Mouse (Mus musculus): Measurements from ENCODE around the gene Ccdc191. TPM values are rescaled to one million over a fixed set of nuclear protein-coding genes. Genes with fewer than 3 reads are reported as not detected.

Ccdc191 gene
- polyA plus RNA-seq, 1 experiment from 2014 or later = 14.4 TPM

DNA sequence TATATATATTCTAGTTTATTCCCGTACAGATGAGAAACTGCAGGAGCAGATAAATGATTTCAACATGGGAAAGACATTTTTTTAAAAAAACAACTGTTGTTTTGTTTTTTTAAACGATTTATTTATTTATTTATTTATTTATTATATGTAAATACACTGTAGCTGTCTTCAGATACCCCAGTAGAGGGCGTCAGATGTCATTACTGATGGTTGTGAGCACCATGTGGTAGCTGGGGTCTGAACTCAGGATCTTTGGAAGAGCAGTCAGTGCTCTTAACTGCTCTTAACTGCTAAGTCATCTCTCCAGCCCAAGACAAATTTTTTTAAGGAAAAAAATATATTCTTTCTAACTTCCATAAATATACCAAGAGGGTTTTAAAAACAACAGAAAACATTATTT is 8.0 kb upstream of the Ccdc191 start:
- Histone ChIP-seq H3K9me3 (ENCODE audit: control insufficient read depth, low read length) (no peaks in the 10 kb centered on the region), H3K27ac (replicated peaks; ENCODE audit: low read depth, low read length) (no peak overlapping the region), H3K4me2 (ENCODE audit: low read depth, severe bottlenecking) (no peak overlapping the region), H3K27me3 (ENCODE audit: control insufficient read depth, insufficient read depth, low read length) (no peaks in the 10 kb centered on the region), H3K9ac (ENCODE audit: low read length) (no peak overlapping the region), H3K36me3 (ENCODE audit: control insufficient read depth, insufficient read depth, low read length) (peaks cover 8% of the 10 kb centered on the region; the same call in 1 of the 2 replicates), H3K4me3 (ENCODE audit: low read depth, low read length) (no peak overlapping the region), H3K4me1 (ENCODE audit: control insufficient read depth, insufficient read depth, low read length) (no peaks in the 10 kb centered on the region)
- DNase-seq (ENCODE audit: low spot score) (no peak), ATAC-seq (ENCODE audit: insufficient number of reproducible peaks, low FRiP score, low TSS enrichment, low read depth) (no peak)
- 60% methylated on average over 3 of the region's 3 CpGs for WGBS

DNA sequence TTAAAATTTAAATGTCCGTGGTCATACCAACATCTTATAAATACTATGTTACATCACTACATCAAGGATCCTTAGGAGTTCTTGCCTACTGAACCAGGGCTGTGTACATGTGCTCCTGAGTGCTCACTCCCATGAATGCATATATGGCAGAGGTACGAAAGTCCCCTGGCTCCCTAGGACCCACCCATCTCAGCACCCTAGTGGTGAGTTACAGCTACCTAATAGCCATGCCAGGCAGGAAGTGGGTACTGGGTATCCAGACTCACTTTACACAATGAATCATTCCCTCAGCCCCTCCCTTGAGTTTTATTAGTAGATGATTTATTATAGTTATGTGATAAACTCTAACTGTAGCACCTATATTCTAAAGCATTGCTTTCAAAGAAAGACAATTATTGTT is 7.3 kb upstream of the Ccdc191 start:
- H3K4me2 ChIP-seq (ENCODE audit: low read depth, severe bottlenecking) = no peak overlapping the region
- ATAC-seq (ENCODE audit: insufficient number of reproducible peaks, low FRiP score, low TSS enrichment, low read depth) = no peak

DNA sequence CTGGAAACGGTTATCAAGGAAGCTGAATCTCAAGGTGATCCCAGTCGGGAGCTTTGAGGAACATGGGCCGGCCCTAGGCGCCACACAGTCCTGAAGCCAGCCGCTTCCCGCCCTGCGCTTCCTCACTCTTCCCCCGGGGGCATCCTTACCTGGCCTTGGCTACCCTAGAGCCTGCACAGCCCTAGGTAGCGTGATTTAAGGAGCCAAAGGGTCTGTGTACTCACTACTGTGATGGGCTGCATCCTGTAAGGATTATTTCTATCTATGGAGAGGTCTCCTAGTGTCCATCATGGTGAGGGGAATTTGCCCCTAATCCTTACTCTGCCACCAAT is 371 bp downstream of the Ccdc191 start:
- H3K27me3 ChIP-seq (ENCODE audit: control insufficient read depth, insufficient read depth, low read length) = no peaks in the 10 kb centered on the region
- no peak for DNase-seq (ENCODE audit: low spot score)
- peak; percentile 97 for ATAC-seq (ENCODE audit: insufficient number of reproducible peaks, low FRiP score, low TSS enrichment, low read depth)
- WGBS = 0% methylated on average over 9 of the region's 9 CpGs
- peak overlapping the region; percentile 86 for H3K9ac ChIP-seq (ENCODE audit: low read length)
- peak overlapping the region; percentile 59 for H3K4me2 ChIP-seq (ENCODE audit: low read depth, severe bottlenecking)
- no peaks in the 10 kb centered on the region for H3K36me3 ChIP-seq (ENCODE audit: control insufficient read depth, insufficient read depth, low read length)
- peak overlapping the region; percentile 68 for H3K4me3 ChIP-seq (ENCODE audit: low read depth, low read length)
- H3K4me1 ChIP-seq (ENCODE audit: control insufficient read depth, insufficient read depth, low read length) = no peaks in the 10 kb centered on the region
- H3K27ac ChIP-seq (replicated peaks; ENCODE audit: low read depth, low read length) = peak overlapping the region; percentile 42; the same call in 1 of the 2 replicates
- no peaks in the 10 kb centered on the region for H3K9me3 ChIP-seq (ENCODE audit: control insufficient read depth, low read length)

More for the DNA sequence above, 7.3 kb upstream of the Ccdc191 start:
- no peaks in the 10 kb centered on the region for H3K27me3 ChIP-seq (ENCODE audit: control insufficient read depth, insufficient read depth, low read length)
- no peaks in the 10 kb centered on the region for H3K9me3 ChIP-seq (ENCODE audit: control insufficient read depth, low read length)
- H3K27ac ChIP-seq (replicated peaks; ENCODE audit: low read depth, low read length) = no peak overlapping the region
- H3K9ac ChIP-seq (ENCODE audit: low read length) = no peak overlapping the region
- no peaks in the 10 kb centered on the region for H3K4me1 ChIP-seq (ENCODE audit: control insufficient read depth, insufficient read depth, low read length)
- H3K36me3 ChIP-seq (ENCODE audit: control insufficient read depth, insufficient read depth, low read length) = peaks cover 8% of the 10 kb centered on the region; the same call in 1 of the 2 replicates
- H3K4me3 ChIP-seq (ENCODE audit: low read depth, low read length) = no peak overlapping the region
- DNase-seq (ENCODE audit: low spot score) = no peak
- 93% methylated on average over 2 of the region's 2 CpGs for WGBS

DNA sequence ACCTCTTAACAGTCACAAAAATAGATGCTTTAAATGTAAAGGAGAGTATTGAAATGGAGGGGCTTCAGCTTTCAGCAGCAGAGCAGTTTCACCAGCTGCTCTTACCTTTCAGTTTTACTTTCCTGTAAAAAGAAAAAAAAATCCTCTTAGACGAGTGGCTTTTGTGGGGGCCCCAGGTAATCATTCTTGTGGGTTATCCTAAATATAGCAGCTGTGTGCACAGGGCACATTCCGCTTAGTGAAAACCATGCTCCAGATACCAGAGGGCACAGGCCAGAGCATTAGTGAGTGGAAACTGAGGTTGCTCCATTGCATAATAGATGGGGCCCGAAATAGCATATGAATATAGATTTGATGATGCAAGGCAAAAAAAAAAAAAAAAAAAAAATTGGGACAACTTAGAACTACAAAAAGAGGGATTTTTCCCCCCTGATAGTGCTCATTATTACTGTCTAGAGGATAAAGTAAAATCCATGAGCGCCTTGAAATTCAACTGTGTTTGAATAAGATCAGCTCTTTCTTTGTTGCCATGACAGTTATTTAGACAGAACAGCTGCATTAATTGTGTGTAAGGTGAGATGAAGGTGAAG is 1.2 kb downstream of the Ccdc191 start:
- Histone ChIP-seq H3K9me3 (ENCODE audit: control insufficient read depth, low read length) (no peaks in the 10 kb centered on the region), H3K9ac (ENCODE audit: low read length) (no peak overlapping the region), H3K4me1 (ENCODE audit: control insufficient read depth, insufficient read depth, low read length) (no peaks in the 10 kb centered on the region), H3K4me2 (ENCODE audit: low read depth, severe bottlenecking) (no peak overlapping the region; the same call in 1 of the 2 replicates), H3K4me3 (ENCODE audit: low read depth, low read length) (peak overlapping the region; percentile 68; the same call in 1 of the 2 replicates), H3K27ac (replicated peaks; ENCODE audit: low read depth, low read length) (no peak overlapping the region), H3K27me3 (ENCODE audit: control insufficient read depth, insufficient read depth, low read length) (no peaks in the 10 kb centered on the region), H3K36me3 (ENCODE audit: control insufficient read depth, insufficient read depth, low read length) (no peaks in the 10 kb centered on the region)
- no peak for DNase-seq (ENCODE audit: low spot score)
- 80% methylated on average over 4 of the region's 4 CpGs for WGBS
- ATAC-seq (ENCODE audit: insufficient number of reproducible peaks, low FRiP score, low TSS enrichment, low read depth) = no peak

DNA sequence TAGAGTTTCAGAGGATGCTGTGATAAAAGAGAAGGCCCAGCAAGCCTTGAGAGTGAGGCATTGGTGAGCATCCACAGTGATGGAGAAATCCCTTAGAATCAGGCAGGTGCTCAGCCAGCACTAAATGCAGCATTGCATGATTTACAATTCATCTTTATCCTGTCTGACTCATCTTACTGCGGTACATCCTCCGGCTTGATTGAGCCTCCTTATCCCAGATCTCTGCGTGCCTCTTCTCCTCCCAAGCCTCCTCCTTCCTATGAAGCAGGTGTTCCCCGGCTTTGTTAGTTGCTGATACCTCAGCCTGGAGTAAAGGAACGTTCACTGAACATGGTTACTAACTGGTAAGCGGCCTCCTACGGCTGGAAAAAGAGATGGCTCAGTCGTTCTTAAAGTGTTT is 4.9 kb downstream of the Ccdc191 start:
- no peak for ATAC-seq (ENCODE audit: insufficient number of reproducible peaks, low FRiP score, low TSS enrichment, low read depth)
- Histone ChIP-seq H3K9me3 (ENCODE audit: control insufficient read depth, low read length) (no peaks in the 10 kb centered on the region), H3K9ac (ENCODE audit: low read length) (no peak overlapping the region), H3K4me2 (ENCODE audit: low read depth, severe bottlenecking) (no peak overlapping the region), H3K27ac (replicated peaks; ENCODE audit: low read depth, low read length) (no peak overlapping the region), H3K4me3 (ENCODE audit: low read depth, low read length) (no peak overlapping the region), H3K4me1 (ENCODE audit: control insufficient read depth, insufficient read depth, low read length) (no peaks in the 10 kb centered on the region), H3K36me3 (ENCODE audit: control insufficient read depth, insufficient read depth, low read length) (no peaks in the 10 kb centered on the region), H3K27me3 (ENCODE audit: control insufficient read depth, insufficient read depth, low read length) (no peaks in the 10 kb centered on the region)
- DNase-seq (ENCODE audit: low spot score) = no peak
- WGBS = 90% methylated on average over 8 of the region's 8 CpGs

DNA sequence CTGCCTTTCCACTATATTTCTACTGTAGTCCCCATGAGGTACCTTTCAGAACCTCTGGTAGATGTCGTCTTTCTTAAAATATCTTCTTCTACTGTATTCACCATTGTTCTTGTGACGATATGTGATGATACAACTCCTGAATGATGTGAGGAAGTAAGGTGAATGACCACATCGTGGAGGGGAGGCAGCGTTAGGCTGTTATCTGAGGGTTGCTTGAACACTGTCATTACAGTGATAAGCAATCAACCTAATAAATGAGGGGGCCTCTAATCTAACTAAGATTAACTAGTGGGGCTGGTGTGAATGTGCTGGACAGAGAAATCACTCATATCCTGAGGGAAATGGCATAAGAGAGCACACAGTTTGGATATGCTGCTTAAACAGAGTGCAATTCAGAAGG is 10.5 kb downstream of the Ccdc191 start:
- WGBS = 89% methylated on average over 4 of the region's 4 CpGs

DNA sequence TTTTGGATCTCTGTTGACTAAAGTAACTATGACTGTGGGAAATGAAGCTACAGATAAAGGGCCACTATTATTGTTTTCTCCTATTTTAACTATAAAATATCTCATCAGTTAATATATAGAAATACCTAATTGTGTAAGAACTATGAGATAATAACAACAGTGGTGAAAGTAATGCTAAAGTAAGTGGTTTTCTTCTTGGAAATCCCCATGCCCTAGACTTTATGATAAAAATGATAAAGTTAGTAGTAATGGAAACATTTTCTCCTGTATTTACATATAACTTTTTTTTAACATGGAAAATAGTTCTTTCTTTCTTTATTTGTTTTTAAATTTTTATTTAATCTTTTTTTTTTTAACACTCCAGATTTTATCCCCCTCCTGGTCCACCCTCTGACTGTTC is 11.0 kb downstream of the Ccdc191 start:
- Histone ChIP-seq H3K27ac (replicated peaks; ENCODE audit: low read depth, low read length) (no peak overlapping the region), H3K27me3 (ENCODE audit: control insufficient read depth, insufficient read depth, low read length) (no peaks in the 10 kb centered on the region), H3K4me2 (ENCODE audit: low read depth, severe bottlenecking) (no peak overlapping the region), H3K9me3 (ENCODE audit: control insufficient read depth, low read length) (no peaks in the 10 kb centered on the region), H3K9ac (ENCODE audit: low read length) (no peak overlapping the region), H3K4me1 (ENCODE audit: control insufficient read depth, insufficient read depth, low read length) (no peaks in the 10 kb centered on the region), H3K4me3 (ENCODE audit: low read depth, low read length) (no peak overlapping the region), H3K36me3 (ENCODE audit: control insufficient read depth, insufficient read depth, low read length) (no peaks in the 10 kb centered on the region)
- ATAC-seq (ENCODE audit: insufficient number of reproducible peaks, low FRiP score, low TSS enrichment, low read depth) (no peak), DNase-seq (ENCODE audit: low spot score) (no peak)

More for the DNA sequence above, 10.5 kb downstream of the Ccdc191 start:
- DNase-seq (ENCODE audit: low spot score) (no peak), ATAC-seq (ENCODE audit: insufficient number of reproducible peaks, low FRiP score, low TSS enrichment, low read depth) (no peak)
- no peak overlapping the region for H3K4me2 ChIP-seq (ENCODE audit: low read depth, severe bottlenecking)
- H3K36me3 ChIP-seq (ENCODE audit: control insufficient read depth, insufficient read depth, low read length) = no peaks in the 10 kb centered on the region
- no peaks in the 10 kb centered on the region for H3K9me3 ChIP-seq (ENCODE audit: control insufficient read depth, low read length)
- no peak overlapping the region for H3K9ac ChIP-seq (ENCODE audit: low read length)
- no peaks in the 10 kb centered on the region for H3K4me1 ChIP-seq (ENCODE audit: control insufficient read depth, insufficient read depth, low read length)
- H3K27me3 ChIP-seq (ENCODE audit: control insufficient read depth, insufficient read depth, low read length) = no peaks in the 10 kb centered on the region
- no peak overlapping the region for H3K4me3 ChIP-seq (ENCODE audit: low read depth, low read length)
- no peak overlapping the region for H3K27ac ChIP-seq (replicated peaks; ENCODE audit: low read depth, low read length)

DNA sequence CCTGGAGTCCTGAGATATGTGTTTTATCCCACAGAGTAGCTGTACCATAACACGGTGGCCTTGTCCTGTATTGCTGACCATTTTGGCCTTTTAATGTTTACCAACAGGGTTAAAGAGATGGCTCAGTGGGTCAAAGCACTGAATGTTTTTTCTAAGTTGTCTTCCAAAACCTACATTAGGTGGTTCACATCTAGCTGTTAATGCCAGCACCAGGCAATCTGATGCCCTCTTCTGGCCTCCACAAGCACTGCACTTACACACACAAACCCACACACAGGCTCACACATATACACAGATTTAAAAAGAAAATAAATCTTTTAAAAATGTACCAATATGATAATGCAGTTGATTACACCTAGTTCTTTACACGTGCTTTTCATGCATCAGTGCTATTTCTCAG is 19.3 kb downstream of the Ccdc191 start:
- Histone ChIP-seq H3K27ac (replicated peaks; ENCODE audit: low read depth, low read length) (no peak overlapping the region), H3K36me3 (ENCODE audit: control insufficient read depth, insufficient read depth, low read length) (no peaks in the 10 kb centered on the region), H3K9ac (ENCODE audit: low read length) (no peak overlapping the region), H3K9me3 (ENCODE audit: control insufficient read depth, low read length) (no peaks in the 10 kb centered on the region), H3K4me2 (ENCODE audit: low read depth, severe bottlenecking) (no peak overlapping the region), H3K27me3 (ENCODE audit: control insufficient read depth, insufficient read depth, low read length) (no peaks in the 10 kb centered on the region), H3K4me1 (ENCODE audit: control insufficient read depth, insufficient read depth, low read length) (no peaks in the 10 kb centered on the region), H3K4me3 (ENCODE audit: low read depth, low read length) (no peak overlapping the region)
- no peak for ATAC-seq (ENCODE audit: insufficient number of reproducible peaks, low FRiP score, low TSS enrichment, low read depth)
- peak; percentile 22 for DNase-seq (ENCODE audit: low spot score)
- 87% methylated on average over 2 of the region's 2 CpGs for WGBS

DNA sequence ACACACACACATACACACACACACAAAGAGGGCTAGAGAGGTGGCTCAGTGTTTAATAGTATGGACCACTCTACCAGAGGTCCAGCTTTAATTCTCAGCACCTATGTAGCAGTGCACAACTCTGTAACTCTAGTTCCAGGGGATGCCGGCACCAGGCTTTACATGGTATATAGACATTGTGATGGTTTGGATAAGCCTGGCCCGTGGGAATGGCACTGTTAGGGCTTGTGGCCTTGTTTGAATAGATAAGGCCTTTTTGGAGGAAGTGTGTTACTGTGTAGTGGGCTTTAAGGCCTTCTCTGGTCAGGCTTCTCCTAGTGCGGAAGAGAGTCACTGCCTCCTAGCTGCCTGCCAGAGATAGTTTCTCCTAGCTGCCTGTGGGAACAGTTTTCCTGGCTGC is 29.3 kb downstream of the Ccdc191 start:
- Histone ChIP-seq H3K9ac (ENCODE audit: low read length) (no peak overlapping the region), H3K4me3 (ENCODE audit: low read depth, low read length) (no peak overlapping the region), H3K27ac (replicated peaks; ENCODE audit: low read depth, low read length) (no peak overlapping the region), H3K4me2 (ENCODE audit: low read depth, severe bottlenecking) (no peak overlapping the region), H3K9me3 (ENCODE audit: control insufficient read depth, low read length) (no peaks in the 10 kb centered on the region), H3K36me3 (ENCODE audit: control insufficient read depth, insufficient read depth, low read length) (no peaks in the 10 kb centered on the region), H3K4me1 (ENCODE audit: control insufficient read depth, insufficient read depth, low read length) (no peaks in the 10 kb centered on the region), H3K27me3 (ENCODE audit: control insufficient read depth, insufficient read depth, low read length) (no peaks in the 10 kb centered on the region)
- ATAC-seq (ENCODE audit: insufficient number of reproducible peaks, low FRiP score, low TSS enrichment, low read depth) = no peak
- WGBS = 92% methylated on average over 3 of the region's 3 CpGs
- no peak for DNase-seq (ENCODE audit: low spot score)
